Comparison of ENCODE assay signal across 13 mouse cellular contexts in genomic region chr5:128579047-128579650, GRCm38 (mm10). TPM values are rescaled to one million over a fixed set of nuclear protein-coding genes. Genes with fewer than 3 reads are reported as not detected.
DNase-seq lines count a peak whose midpoint lies in the region; TF ChIP-seq lines count a peak whose summit lies in the region.
"Had no signal": no experiment of that assay in that cellular context is flagged by ENCODE, and none has a peak within 500 bp of the region (broad histone marks: within the 10 kb centered on the region; RNA-seq: fewer than 3 reads in every experiment).

No protein-coding gene starts in this region.

- TF ChIP-seq CTCF in lung, adult 2 months (IDR thresholded peaks at IDR 0.05; ENCODE audit: insufficient read depth, low read length), result no peak

- peak; percentile 45 to 79 for DNase-seq in lung, adult 18-20 months
- no peak for DNase-seq in lung, adult 2 months
- DNase-seq in adrenal gland, postnatal 14 days, result peak; percentile 60
- peak; percentile 10 for DNase-seq in lung, postnatal 14 days
- DNase-seq in urinary bladder, postnatal 36 days (ENCODE audit: low spot score in 2 of 2), result peak; percentile 82 to 86
- DNase-seq in layer of hippocampus, postnatal 10 days (ENCODE audit: low spot score in 2 of 2), result no peak
- no peak for DNase-seq in cerebellum, adult 11 months
- DNase-seq: cerebellum, postnatal 14 days; liver; midbrain, embryonic 14.5 days had no signal

- peaks cover 5% of the 10 kb centered on the region; the same call in 1 of the 2 replicates for H3K4me1 ChIP-seq in lung, adult 2 months (ENCODE audit: control insufficient read depth, insufficient read depth, low read length)
- H3K4me1 ChIP-seq: forebrain, embryonic 13.5 days had no signal

- H3K4me3 ChIP-seq in lung, adult 2 months (replicated peaks; ENCODE audit: extremely low read depth, low read depth, low read length), result no peak overlapping the region
- H3K4me3 ChIP-seq: forebrain, embryonic 13.5 days; hindbrain, embryonic 13.5 days; layer of hippocampus, adult 2 months had no signal

- no peak for TF ChIP-seq POLR2A in lung, adult 2 months (IDR thresholded peaks at IDR 0.05; ENCODE audit: borderline replicate concordance, extremely low read depth, low read depth, low read length)

- WGBS in lung, adult 2 months, result 24% methylated on average over 9 of the region's 9 CpGs

RNA-seq across cellular contexts. Expression of gene Fzd10, which starts 21.5 kb away (rescaled TPM):
- 0.25 and 1.3 TPM in 2 replicates for polyA plus RNA-seq in lung, adult 2 months (2012; rRNA removed)
- 0.19 and 0.98 TPM in 2 replicates for total RNA-seq in adrenal gland, postnatal 14 days (2021)
- 1 to 10 TPM; 1.4 to 1.8 TPM for total RNA-seq in layer of hippocampus, postnatal 10 days (2021)

Comparison
In these comparisons a context has a peak if more than half of its experiments do, and no peak if none do; other contexts are left out.
1. DNase-seq: peak in lung, adult 18-20 months (2 of 2), adrenal gland, postnatal 14 days (single experiment), lung, postnatal 14 days (single experiment) and urinary bladder, postnatal 36 days (2 of 2); none in lung, adult 2 months (single experiment), layer of hippocampus, postnatal 10 days (0 of 2) and cerebellum, adult 11 months (single experiment).